Mouse (Mus musculus) forebrain, embryonic 12.5 days (tissue): ENCODE data around the gene Wapl. TPM values are rescaled to one million over a fixed set of nuclear protein-coding genes. Genes with fewer than 3 reads are reported as not detected.

Source experiments
- ATAC-seq: fragments of 200-750 bp; cut with Nextera tagmentation; 2 replicates; pipeline ENCODE4 v1.8.0; 2017; ENCODE audit warnings: moderate TSS enrichment; ENCODE audit not compliant: low FRiP score
- H3K27ac ChIP-seq: fragments of 300-500 bp; sonication (generic); 2 replicates; pipeline ENCODE4 v1.5.1; 2016; ENCODE audit warnings: mild to moderate bottlenecking
- H3K27me3 ChIP-seq: fragments of 300-500 bp; sonication (generic); 2 replicates; pipeline ENCODE4 v1.6.1; 2016; ENCODE audit warnings: mild to moderate bottlenecking
- H3K36me3 ChIP-seq: fragments of 300-500 bp; sonication (generic); replicated peaks from 2 replicates; pipeline ENCODE4 v1.6.1; 2016; ENCODE audit warnings: mild to moderate bottlenecking
- H3K4me1 ChIP-seq: fragments of 300-500 bp; sonication (generic); 2 replicates; pipeline ENCODE4 v1.6.1; 2016
- H3K4me2 ChIP-seq: fragments of 300-500 bp; sonication (generic); 2 replicates; pipeline ENCODE4 v1.6.1; 2016; ENCODE audit warnings: mild to moderate bottlenecking, moderate library complexity
- H3K4me3 ChIP-seq: fragments of 300-500 bp; sonication (generic); replicated peaks from 2 replicates; pipeline ENCODE4 v1.5.1; 2016; ENCODE audit warnings: mild to moderate bottlenecking
- H3K9ac ChIP-seq: fragments of 300-500 bp; sonication (generic); 2 replicates; pipeline ENCODE4 v1.6.1; 2016; ENCODE audit warnings: mild to moderate bottlenecking
- H3K9me3 ChIP-seq: fragments of 300-500 bp; sonication (generic); 2 replicates; pipeline ENCODE4 v1.6.1; 2016
- WGBS: fragments of 180-500 bp; shearing (Covaris S2); methylation state at CpG from one replicate; pipeline ENCODE4 v1.1.7; 2016; 5-methylcytosine and 5-hydroxymethylcytosine counted together
- polyA plus RNA-seq: library from polyadenylated mRNA; unstranded; fragments of >200 nt; fragmentation: Nextera tagmentation; extraction: Ambion mirVana; gene quantifications from 2 replicates; pipeline ENCODE4 v1.2.1, GENCODE M21; 2016

Wapl gene
- polyA plus RNA-seq, 1 experiment from 2014 or later: 38.3 TPM

DNA sequence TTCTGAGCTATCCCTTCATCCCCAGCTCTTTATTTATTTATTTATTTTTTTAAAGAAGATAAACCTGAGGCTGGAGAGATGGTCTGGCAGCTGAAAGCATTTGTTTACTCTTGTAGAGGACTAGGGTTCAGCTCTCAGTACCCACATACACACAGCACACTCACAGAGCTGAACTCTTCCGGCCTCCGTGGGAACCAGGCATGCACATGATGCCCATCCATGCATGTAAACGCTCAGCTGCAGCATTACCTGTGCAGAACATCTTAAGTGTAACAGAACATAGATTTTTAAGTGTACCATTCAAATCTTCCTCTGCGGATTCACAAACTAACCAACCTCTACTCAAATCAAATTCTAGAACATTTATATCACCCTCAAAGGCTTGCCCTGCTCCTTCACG, 92.5 kb downstream of the Wapl start:
- Histone ChIP-seq H3K27ac (no peak overlapping the region), H3K9me3 (no peaks in the 10 kb centered on the region), H3K4me3 (no peak overlapping the region), H3K4me2 (no peak overlapping the region), H3K4me1 (peaks cover 15% of the 10 kb centered on the region), H3K9ac (no peak overlapping the region), H3K27me3 (peaks cover 15% of the 10 kb centered on the region), H3K36me3 (no peaks in the 10 kb centered on the region)
- ATAC-seq: no peak
- 92% methylated on average over 5 of the region's 5 CpGs for WGBS

DNA sequence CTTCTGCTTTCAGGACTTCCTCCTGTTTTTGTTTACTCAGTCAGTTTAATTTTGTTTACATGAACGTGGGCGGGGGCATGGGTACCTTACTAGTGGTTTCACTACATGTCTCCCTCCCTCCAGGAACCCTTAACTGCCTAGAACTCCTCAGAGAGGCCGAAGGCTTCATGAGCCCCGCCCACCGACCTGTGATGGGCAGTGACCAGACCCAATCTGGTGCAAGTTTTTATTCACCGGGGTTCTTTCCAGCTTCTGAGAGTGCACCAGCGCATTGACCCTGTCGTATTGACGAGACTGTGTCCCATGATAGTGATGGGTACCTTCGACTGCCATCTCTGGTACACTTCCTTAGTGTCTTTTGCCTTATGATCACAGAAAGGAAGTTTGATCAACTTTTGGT, 94.6 kb downstream of the Wapl start:
- Histone ChIP-seq H3K27me3 (peaks cover 18% of the 10 kb centered on the region), H3K4me3 (peak overlapping the region; percentile 49), H3K27ac (no peak overlapping the region), H3K9ac (no peak overlapping the region), H3K36me3 (no peaks in the 10 kb centered on the region), H3K4me1 (peaks cover 15% of the 10 kb centered on the region), H3K4me2 (peak overlapping the region; percentile 94), H3K9me3 (no peaks in the 10 kb centered on the region)
- peak; percentile 68 for ATAC-seq
- WGBS: under 1% methylated on average over 10 of the region's 10 CpGs

DNA sequence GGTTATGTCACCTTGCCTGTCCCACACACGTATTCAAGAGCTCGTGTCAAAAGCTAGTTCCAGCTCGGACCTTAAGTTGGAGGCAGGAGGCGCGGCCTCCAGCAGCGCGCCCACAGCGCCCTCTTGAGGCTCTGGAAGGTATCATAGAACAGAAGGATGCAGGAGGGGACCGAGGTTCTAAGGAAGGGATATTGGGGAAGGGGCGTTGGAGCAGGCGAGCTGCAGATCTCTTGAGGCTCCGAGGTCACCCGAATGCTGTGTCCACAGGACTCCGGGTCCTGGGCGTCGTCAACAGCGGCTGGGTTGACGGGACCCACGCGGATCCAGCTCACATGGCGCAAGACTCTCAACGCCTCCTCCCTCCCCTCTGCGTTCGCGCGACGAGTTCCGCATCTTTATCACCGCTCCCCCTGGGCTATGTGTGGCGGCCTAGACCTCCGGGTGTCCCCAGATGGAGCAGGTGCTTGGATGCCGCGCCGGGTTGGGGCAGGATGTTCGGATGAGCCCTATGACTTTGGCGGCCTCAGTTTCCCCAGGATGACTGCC, 95.4 kb downstream of the Wapl start:
- H3K9me3 ChIP-seq: no peaks in the 10 kb centered on the region
- peak overlapping the region; percentile 49 for H3K4me3 ChIP-seq
- H3K4me1 ChIP-seq: peaks cover 13% of the 10 kb centered on the region
- ATAC-seq: peak; percentile 74
- peak overlapping the region; percentile 94 for H3K4me2 ChIP-seq
- under 1% methylated on average over 36 of the region's 36 CpGs for WGBS
- H3K36me3 ChIP-seq: no peaks in the 10 kb centered on the region
- H3K9ac ChIP-seq: peak overlapping the region; percentile 59
- H3K27me3 ChIP-seq: peaks cover 18% of the 10 kb centered on the region
- no peak overlapping the region for H3K27ac ChIP-seq

DNA sequence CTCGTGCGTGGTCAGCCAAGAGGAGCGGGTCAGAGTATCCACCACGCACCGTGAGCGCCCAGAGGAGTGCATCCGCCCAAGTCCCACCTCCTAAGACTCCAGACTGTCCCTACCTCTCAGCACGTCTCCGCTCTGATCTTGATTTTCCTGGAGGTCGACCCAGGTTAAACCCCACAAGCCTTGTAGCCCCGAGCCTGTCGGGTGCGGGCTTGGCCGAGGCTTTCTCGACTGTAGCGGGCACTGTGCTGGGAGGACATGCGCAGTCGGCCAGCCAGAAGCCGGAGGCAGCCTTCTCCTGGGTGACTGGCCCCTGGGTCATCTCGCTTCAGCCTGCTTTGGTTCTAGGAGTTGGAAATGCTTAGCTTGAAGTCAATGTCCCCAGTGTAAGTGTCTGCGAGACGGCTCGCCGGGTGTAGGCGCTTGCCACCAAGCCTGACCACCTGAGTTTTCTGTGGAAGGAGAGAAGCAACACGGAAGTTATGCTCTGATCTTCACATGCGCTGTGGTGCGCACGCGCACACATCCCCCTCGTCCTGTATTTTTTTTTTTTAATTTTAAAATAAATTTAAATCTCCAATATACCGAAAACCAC, 95.9 kb downstream of the Wapl start:
- H3K4me2 ChIP-seq: peak overlapping the region; percentile 94
- H3K4me3 ChIP-seq: peak overlapping the region; percentile 49
- WGBS: 19% methylated on average over 32 of the region's 32 CpGs
- peaks cover 13% of the 10 kb centered on the region for H3K4me1 ChIP-seq
- H3K9me3 ChIP-seq: no peaks in the 10 kb centered on the region
- H3K36me3 ChIP-seq: no peaks in the 10 kb centered on the region
- peaks cover 18% of the 10 kb centered on the region for H3K27me3 ChIP-seq
- no peak overlapping the region for H3K27ac ChIP-seq
- peak; percentile 70 for ATAC-seq
- peak overlapping the region; percentile 59 for H3K9ac ChIP-seq

DNA sequence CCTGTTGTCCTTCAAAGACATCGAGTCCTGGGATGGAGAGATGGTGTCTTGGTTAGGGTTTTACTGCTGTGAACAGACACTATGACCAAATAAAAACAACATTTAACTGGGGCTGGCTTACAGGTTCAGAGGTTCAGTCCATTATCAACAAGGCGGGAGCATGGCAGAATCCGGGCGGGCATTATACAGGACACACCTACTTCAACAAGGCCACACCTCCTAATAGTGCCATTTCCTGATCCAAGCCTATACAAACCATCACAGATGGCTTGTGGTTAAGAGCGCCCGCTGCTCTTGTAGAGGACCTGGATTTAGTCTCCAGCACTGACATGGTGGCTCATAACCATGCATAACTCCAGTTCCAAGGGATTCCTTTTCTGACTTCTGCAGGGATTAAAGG, 96.7 kb downstream of the Wapl start:
- H3K9me3 ChIP-seq: no peaks in the 10 kb centered on the region
- no peak overlapping the region for H3K4me2 ChIP-seq
- WGBS: 88% methylated on average over 6 of the region's 6 CpGs
- no peak overlapping the region for H3K4me3 ChIP-seq
- H3K9ac ChIP-seq: no peak overlapping the region
- H3K4me1 ChIP-seq: peaks cover 13% of the 10 kb centered on the region
- peaks cover 18% of the 10 kb centered on the region for H3K27me3 ChIP-seq
- no peaks in the 10 kb centered on the region for H3K36me3 ChIP-seq
- no peak overlapping the region for H3K27ac ChIP-seq
- no peak for ATAC-seq

DNA sequence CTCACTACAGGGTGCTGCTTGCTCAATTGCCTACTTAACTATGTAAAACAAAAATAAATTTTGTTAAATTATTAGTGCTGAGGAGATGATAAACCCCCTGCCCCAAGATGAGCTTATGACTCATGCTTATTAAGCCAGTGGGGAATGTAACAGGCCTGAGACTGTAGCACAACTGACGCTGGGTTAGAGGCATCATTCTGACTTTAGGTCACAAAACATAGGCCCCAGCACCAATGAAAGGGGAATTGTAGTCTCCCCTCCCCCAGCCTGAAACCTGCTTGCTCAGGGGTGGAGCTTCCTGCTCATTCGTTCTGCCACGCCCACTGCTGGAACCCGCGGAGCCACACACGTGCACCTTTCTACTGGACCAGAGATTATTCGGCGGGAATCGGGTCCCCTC, 97.9 kb downstream of the Wapl start:
- peaks cover 18% of the 10 kb centered on the region for H3K27me3 ChIP-seq
- H3K36me3 ChIP-seq: no peaks in the 10 kb centered on the region
- H3K4me2 ChIP-seq: no peak overlapping the region
- no peak overlapping the region for H3K27ac ChIP-seq
- no peaks in the 10 kb centered on the region for H3K9me3 ChIP-seq
- H3K4me1 ChIP-seq: peaks cover 13% of the 10 kb centered on the region
- ATAC-seq: no peak
- no peak overlapping the region for H3K4me3 ChIP-seq
- WGBS: 18% methylated on average over 9 of the region's 9 CpGs
- no peak overlapping the region for H3K9ac ChIP-seq

DNA sequence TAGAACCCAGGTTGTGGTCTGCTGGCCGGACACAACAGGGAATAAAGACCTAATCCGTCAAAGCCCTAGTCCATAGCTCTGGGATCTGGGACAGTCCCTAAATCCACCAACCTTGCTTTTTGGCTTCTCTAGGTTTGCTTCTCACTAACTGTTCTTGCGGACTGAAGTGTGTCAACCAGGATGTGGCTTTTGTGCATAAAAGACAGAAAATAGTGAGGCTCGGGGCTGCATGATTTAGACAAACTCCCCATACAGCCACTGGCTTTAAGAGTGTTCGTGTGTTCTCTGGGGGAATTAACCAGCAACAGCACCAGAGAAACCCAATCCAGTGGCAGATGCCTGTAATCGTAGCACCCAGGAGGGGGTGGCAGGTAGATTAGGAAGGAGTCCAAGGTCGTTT, 98.4 kb downstream of the Wapl start:
- H3K9me3 ChIP-seq: no peaks in the 10 kb centered on the region
- no peak overlapping the region for H3K9ac ChIP-seq
- H3K4me1 ChIP-seq: peaks cover 13% of the 10 kb centered on the region
- 59% methylated on average over 7 of the region's 7 CpGs for WGBS
- no peak for ATAC-seq
- no peak overlapping the region for H3K27ac ChIP-seq
- H3K4me2 ChIP-seq: no peak overlapping the region
- no peak overlapping the region for H3K4me3 ChIP-seq
- peaks cover 20% of the 10 kb centered on the region for H3K27me3 ChIP-seq
- no peaks in the 10 kb centered on the region for H3K36me3 ChIP-seq

DNA sequence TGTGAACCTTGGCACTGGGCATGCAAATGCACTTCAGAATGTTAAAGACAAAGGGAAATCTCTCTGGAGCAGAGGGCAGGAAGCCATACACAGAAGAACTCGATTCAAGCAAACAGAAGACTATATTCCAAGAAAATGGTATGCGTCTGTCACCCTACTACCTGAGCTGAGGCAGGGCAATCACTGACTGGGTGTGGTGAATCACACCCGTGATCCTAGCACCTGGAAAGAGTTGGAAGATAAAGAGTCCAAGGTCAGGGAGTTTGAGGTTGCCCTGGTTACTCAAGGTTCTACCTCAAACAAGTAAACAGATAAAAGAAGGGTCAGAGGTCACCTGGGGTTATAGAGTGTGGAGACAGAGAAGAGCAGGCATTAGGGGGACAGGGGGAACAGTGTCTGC, 100.0 kb downstream of the Wapl start:
- Histone ChIP-seq H3K27ac (no peak overlapping the region), H3K9me3 (no peaks in the 10 kb centered on the region), H3K4me3 (no peak overlapping the region), H3K4me1 (peaks cover 10% of the 10 kb centered on the region), H3K9ac (no peak overlapping the region), H3K4me2 (no peak overlapping the region), H3K36me3 (no peaks in the 10 kb centered on the region), H3K27me3 (peaks cover 26% of the 10 kb centered on the region)
- ATAC-seq: no peak
- WGBS: 86% methylated on average over 3 of the region's 3 CpGs

DNA sequence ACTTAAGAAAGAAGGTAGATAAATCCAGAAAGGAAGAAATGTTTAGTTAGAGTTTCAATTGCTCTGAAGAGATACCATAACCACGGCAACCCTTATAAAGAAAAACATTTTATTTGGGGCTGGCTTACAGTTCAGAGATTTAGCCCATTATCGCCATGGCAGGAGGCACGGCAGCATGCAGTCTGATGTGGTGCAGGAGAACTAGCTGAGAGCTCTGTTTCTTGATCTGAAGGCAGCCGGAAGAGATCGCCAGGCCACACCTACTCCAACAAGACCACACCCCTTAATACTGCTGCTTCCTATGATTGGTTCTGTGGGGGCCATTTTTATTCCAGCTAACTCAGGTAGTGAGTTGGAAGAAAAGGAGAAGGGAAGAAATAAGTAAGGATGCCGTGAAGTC, 100.5 kb downstream of the Wapl start:
- ATAC-seq: no peak
- Histone ChIP-seq H3K4me2 (no peak overlapping the region), H3K9ac (no peak overlapping the region), H3K9me3 (no peaks in the 10 kb centered on the region), H3K4me3 (no peak overlapping the region), H3K36me3 (no peaks in the 10 kb centered on the region), H3K27ac (no peak overlapping the region), H3K27me3 (peaks cover 26% of the 10 kb centered on the region), H3K4me1 (peaks cover 5% of the 10 kb centered on the region; the same call in 1 of the 2 replicates)
- 84% methylated on average over 6 of the region's 6 CpGs for WGBS

DNA sequence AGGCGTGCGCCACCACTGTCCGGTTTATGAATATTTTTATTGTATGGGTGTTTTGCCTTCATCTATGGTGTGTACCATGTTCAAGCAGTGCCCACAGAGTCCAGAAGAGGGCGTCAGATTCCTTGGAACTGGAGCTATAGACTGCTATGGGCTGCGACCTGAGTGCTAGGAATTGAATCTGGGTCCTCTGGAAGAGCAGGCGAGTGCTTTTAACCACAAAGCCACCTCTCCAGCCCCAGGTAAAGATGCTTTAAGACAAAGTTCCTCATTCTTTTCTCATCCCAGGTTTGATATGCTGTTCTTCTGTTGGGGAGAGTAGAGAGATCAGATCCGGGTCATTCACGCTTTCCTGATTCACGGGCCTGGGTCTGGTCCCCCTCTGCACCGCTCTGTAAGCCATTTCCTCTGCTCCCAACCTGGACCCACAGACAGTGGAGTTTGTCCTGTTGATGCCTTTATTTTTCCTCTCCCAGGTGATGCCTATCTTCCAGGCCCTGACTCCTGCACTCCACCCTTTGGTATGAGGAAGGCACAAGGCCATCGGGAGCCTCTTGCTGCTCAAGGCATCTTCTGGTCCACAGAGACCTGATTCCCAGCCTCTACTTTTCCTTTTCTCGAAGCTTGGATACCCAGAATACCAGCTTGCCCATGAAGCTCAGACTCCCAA, 103.1 kb downstream of the Wapl start:
- Histone ChIP-seq H3K4me2 (no peak overlapping the region), H3K27ac (no peak overlapping the region), H3K36me3 (no peaks in the 10 kb centered on the region), H3K4me3 (no peak overlapping the region), H3K27me3 (peaks cover 12% of the 10 kb centered on the region; the same call in 1 of the 2 replicates), H3K9ac (no peak overlapping the region), H3K4me1 (no peaks in the 10 kb centered on the region), H3K9me3 (no peaks in the 10 kb centered on the region)
- no peak for ATAC-seq
- 88% methylated on average over 12 of the region's 12 CpGs for WGBS

DNA sequence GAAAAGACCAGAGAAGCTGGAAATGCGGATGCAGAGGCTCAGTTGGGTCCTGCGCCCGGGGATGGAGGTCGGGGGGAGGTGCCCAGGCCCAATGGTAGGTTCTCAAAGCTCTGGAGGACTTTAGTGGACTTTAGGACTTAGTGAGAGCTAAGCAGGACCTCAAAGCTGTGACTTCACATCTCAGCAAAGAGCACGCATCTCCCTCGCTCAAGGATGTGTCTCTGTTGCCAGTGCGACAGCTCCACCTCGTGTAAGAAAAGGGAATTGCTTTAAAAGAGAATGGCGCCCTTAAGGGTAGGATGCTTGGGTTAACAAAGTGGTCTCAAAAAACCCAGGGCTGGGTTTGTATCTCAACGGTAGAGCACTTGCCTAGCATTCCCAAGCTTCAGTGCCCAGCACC, 104.1 kb downstream of the Wapl start:
- H3K27ac ChIP-seq: no peak overlapping the region
- no peaks in the 10 kb centered on the region for H3K9me3 ChIP-seq
- H3K4me1 ChIP-seq: no peaks in the 10 kb centered on the region
- ATAC-seq: peak; percentile 58; the same call in 1 of the 2 replicates
- 16% methylated on average over 10 of the region's 10 CpGs for WGBS
- no peak overlapping the region for H3K9ac ChIP-seq
- H3K4me3 ChIP-seq: no peak overlapping the region
- H3K27me3 ChIP-seq: peaks cover 9% of the 10 kb centered on the region; the same call in 1 of the 2 replicates
- H3K36me3 ChIP-seq: no peaks in the 10 kb centered on the region
- H3K4me2 ChIP-seq: no peak overlapping the region

DNA sequence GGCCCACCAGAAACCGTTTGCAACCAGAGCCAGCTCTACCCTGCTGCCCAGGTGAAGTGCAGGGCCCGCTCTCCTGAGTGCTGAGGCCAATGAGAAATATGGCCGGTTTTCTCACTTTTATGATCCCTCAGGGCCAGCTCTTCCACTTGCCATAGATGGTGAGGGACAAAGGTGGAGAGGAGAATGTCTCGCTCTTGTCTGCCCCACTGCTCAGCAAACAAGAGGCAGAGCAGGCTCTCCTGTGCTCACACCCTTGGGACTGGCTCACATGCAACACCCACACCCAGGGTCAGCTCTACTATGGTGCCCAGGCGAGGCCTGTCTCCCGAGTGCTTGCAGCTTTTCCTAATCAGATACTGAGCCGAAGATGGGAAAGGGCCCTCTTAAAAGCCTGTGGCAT, 105.0 kb downstream of the Wapl start:
- Histone ChIP-seq H3K27ac (no peak overlapping the region), H3K4me2 (no peak overlapping the region), H3K9me3 (no peaks in the 10 kb centered on the region), H3K27me3 (peaks cover 9% of the 10 kb centered on the region; the same call in 1 of the 2 replicates), H3K36me3 (no peaks in the 10 kb centered on the region), H3K4me1 (no peaks in the 10 kb centered on the region), H3K9ac (no peak overlapping the region), H3K4me3 (no peak overlapping the region)
- WGBS: 87% methylated on average over 7 of the region's 7 CpGs
- ATAC-seq: no peak
